11 mouse cellular contexts compared by ENCODE assay signal in the genomic region with DNA sequence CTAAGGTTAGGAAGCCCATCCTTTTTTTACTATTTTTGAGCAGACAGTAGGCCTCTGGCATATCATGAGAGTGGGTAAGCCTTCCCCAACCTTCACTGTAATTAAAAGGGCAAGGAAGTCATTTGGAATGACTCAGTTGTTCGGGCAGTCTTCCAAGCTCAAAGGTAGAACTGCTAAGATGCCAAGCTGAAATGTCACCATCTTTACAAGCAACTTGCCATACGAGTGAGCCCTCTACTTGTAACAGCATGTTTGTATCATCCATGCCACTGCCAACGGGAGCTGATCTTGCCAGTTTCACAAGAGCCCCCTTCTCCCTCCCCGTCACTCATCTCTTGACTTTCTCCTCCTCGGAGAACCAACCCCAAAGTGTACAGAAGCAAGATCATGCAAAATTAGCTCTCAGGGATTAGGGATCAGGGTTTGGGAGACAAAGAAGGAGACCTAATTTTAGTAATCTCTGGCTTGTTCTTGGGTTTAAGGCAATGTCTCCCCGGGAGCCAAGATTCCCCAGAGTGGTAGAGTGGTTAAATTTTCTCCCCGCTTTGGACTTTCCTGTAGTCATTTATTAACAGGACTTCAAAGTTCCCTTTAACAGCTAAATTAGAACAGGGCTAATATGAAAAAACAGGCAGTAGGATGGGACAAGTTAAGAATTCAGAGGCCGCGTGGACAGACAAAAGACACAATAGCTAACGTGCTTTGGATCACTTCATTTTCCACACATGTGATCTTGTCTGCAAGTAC.
DNase-seq lines count a peak whose midpoint lies in the region; ATAC-seq lines count a peak whose summit lies in the region.
"Had no signal": no experiment of that assay in that cellular context is flagged by ENCODE, and none has a peak within 500 bp of the region (broad histone marks: within the 10 kb centered on the region; RNA-seq: fewer than 3 reads in every experiment).

No protein-coding gene starts in this region.

- peaks cover 33% of the 10 kb centered on the region for H3K4me1 ChIP-seq in kidney, embryonic 16.5 days (ENCODE audit: insufficient read depth, low read length)

- peak overlapping the region; percentile 59 for H3K27ac ChIP-seq in kidney, embryonic 16.5 days (ENCODE audit: low read length)

- DNase-seq in adrenal gland, adult 2 months, result peak; percentile 79
- no peak for DNase-seq in adrenal gland, postnatal 25 days
- peak; percentile 70 for DNase-seq in urinary bladder, postnatal 14 days (ENCODE audit: low spot score)
- DNase-seq in urinary bladder, postnatal 10 days (ENCODE audit: low spot score), result no peak
- DNase-seq in telencephalon, adult 2 months (ENCODE audit: low read depth, low spot score), result peak; percentile 8
- no peak for DNase-seq in frontal cortex, postnatal 25 days (ENCODE audit: low spot score in 2 of 2)
- no peak for DNase-seq in heart, postnatal 14 days
- DNase-seq: heart, postnatal 4 days had no signal

- 63% methylated on average over 10 of the region's 10 CpGs for WGBS in kidney, embryonic 16.5 days

- ATAC-seq in kidney, embryonic 16.5 days (ENCODE audit: low FRiP score, low TSS enrichment), result peak; percentile 70; the same call in 1 of the 2 replicates
- ATAC-seq: lung, postnatal 0 days had no signal

- H3K9ac ChIP-seq in kidney, embryonic 16.5 days (replicated peaks; ENCODE audit: low read length), result no peak overlapping the region

- no peaks in the 10 kb centered on the region for H3K27me3 ChIP-seq in kidney, embryonic 16.5 days (ENCODE audit: insufficient read depth, low read length)

- H3K9me3 ChIP-seq in kidney, embryonic 16.5 days (ENCODE audit: low read length), result no peaks in the 10 kb centered on the region

- no peak overlapping the region for H3K4me2 ChIP-seq in kidney, embryonic 16.5 days (replicated peaks; ENCODE audit: low read depth, low read length)

- no peaks in the 10 kb centered on the region for H3K36me3 ChIP-seq in kidney, embryonic 16.5 days (ENCODE audit: insufficient read depth, low read length)

- H3K4me3 ChIP-seq in kidney, embryonic 16.5 days (ENCODE audit: low read length), result no peak overlapping the region
- H3K4me3 ChIP-seq: erythroblast, embryonic 14.5 days had no signal

- intact Hi-C loops in heart, postnatal 14 days (cut with DNase I), result no loop called here

Comparison
In these comparisons a context has a peak if more than half of its experiments do, and no peak if none do; other contexts are left out.
1. DNase-seq: peak in adrenal gland, adult 2 months (single experiment), urinary bladder, postnatal 14 days (single experiment) and telencephalon, adult 2 months (single experiment); none in adrenal gland, postnatal 25 days (single experiment), urinary bladder, postnatal 10 days (single experiment), frontal cortex, postnatal 25 days (0 of 2) and heart, postnatal 14 days (0 of 2).